Mouse (Mus musculus): ENCODE results near the gene Lpp. TPM values are rescaled to one million over a fixed set of nuclear protein-coding genes. Genes with fewer than 3 reads are reported as not detected.

Lpp gene
- polyA plus RNA-seq, 1 experiment from 2014 or later, result 65.1 TPM

- H3K4me1 ChIP-seq, result peaks cover 34% of the 10 kb centered on the region
- H3K4me3 ChIP-seq, result no peak overlapping the region
- no peaks in the 10 kb centered on the region for H3K9me3 ChIP-seq
- no peaks in the 10 kb centered on the region for H3K27me3 ChIP-seq (ENCODE audit: insufficient read depth, poor library complexity, severe bottlenecking)
- no peak overlapping the region for H3K27ac ChIP-seq
- 42% methylated on average over 6 of the region's 6 CpGs for WGBS
- DNase-seq (ENCODE audit: low spot score), result no peak
- H3K36me3 ChIP-seq, result 0 out of 2 replicates have a peak, but pooled peaks cover 11% of the 10 kb centered on the region
Measured at GRCm38 (mm10) chr16:24891453-24891852, 498.1 kb downstream of the Lpp start.

- Histone ChIP-seq H3K4me3 (no peak overlapping the region), H3K4me1 (peaks cover 21% of the 10 kb centered on the region), H3K27me3 (ENCODE audit: insufficient read depth, poor library complexity, severe bottlenecking) (no peaks in the 10 kb centered on the region), H3K36me3 (0 out of 2 replicates have a peak, but pooled peaks cover 3% of the 10 kb centered on the region), H3K27ac (no peak overlapping the region), H3K9me3 (no peaks in the 10 kb centered on the region)
- no peak for DNase-seq (ENCODE audit: low spot score)
- WGBS, result 78% methylated on average over 5 of the region's 5 CpGs
Measured at GRCm38 (mm10) chr16:24895160-24895559, 501.9 kb downstream of the Lpp start.

GRCm38 (mm10) chr16:24897641-24898040 is 504.3 kb downstream of the Lpp start:
- no peak overlapping the region for H3K27ac ChIP-seq
- WGBS, result 44% methylated on average over 3 of the region's 3 CpGs
- H3K27me3 ChIP-seq (ENCODE audit: insufficient read depth, poor library complexity, severe bottlenecking), result no peaks in the 10 kb centered on the region
- no peak for DNase-seq (ENCODE audit: low spot score)
- H3K4me3 ChIP-seq, result no peak overlapping the region
- no peaks in the 10 kb centered on the region for H3K36me3 ChIP-seq
- H3K4me1 ChIP-seq, result peaks cover 13% of the 10 kb centered on the region; the same call in 1 of the 2 replicates
- H3K9me3 ChIP-seq, result no peaks in the 10 kb centered on the region

DNA sequence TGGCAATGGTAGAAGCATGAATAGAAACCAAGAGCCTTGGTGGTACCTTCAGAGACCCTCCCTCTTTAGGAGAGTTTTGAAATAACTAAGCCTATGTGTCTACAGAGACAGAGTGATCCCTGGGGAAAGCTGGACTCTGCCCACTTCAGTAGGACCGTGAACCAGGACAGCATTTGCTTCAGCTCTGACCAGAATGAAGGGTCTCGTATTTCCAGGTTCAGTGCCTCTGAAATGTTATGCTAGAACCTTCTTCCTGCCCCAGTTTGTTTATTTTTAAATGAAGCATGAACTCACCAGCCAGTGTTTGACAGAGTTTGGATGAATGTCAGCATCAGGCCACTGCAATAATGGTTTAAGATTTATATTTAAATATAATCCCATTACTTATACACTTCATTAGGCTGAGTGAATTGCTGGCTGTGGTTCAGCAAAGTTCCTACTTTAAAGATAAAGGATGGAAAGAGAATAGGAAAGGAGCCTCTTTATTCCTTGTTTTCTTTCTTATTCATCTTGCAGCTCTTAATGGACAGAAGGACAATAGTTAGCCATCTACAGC is 507.0 kb downstream of the Lpp start:
- Histone ChIP-seq H3K27ac (no peak overlapping the region), H3K36me3 (no peaks in the 10 kb centered on the region), H3K27me3 (ENCODE audit: insufficient read depth, poor library complexity, severe bottlenecking) (no peaks in the 10 kb centered on the region), H3K4me1 (peaks cover 28% of the 10 kb centered on the region), H3K4me3 (no peak overlapping the region), H3K9me3 (no peaks in the 10 kb centered on the region)
- WGBS, result 57% methylated on average over 2 of the region's 2 CpGs
- no peak for DNase-seq (ENCODE audit: low spot score)

GRCm38 (mm10) chr16:24901139-24901859 is 508.0 kb downstream of the Lpp start:
- Histone ChIP-seq H3K27ac (no peak overlapping the region), H3K4me3 (no peak overlapping the region), H3K36me3 (no peaks in the 10 kb centered on the region), H3K4me1 (peaks cover 28% of the 10 kb centered on the region), H3K9me3 (no peaks in the 10 kb centered on the region), H3K27me3 (ENCODE audit: insufficient read depth, poor library complexity, severe bottlenecking) (no peaks in the 10 kb centered on the region)
- no peak for DNase-seq (ENCODE audit: low spot score)
- WGBS, result 72% methylated on average over 6 of the region's 6 CpGs

GRCm38 (mm10) chr16:24902111-24902510 is 508.8 kb downstream of the Lpp start:
- Histone ChIP-seq H3K36me3 (no peaks in the 10 kb centered on the region), H3K27ac (no peak overlapping the region), H3K4me3 (no peak overlapping the region), H3K9me3 (no peaks in the 10 kb centered on the region), H3K4me1 (peaks cover 28% of the 10 kb centered on the region), H3K27me3 (ENCODE audit: insufficient read depth, poor library complexity, severe bottlenecking) (no peaks in the 10 kb centered on the region)
- no peak for DNase-seq (ENCODE audit: low spot score)
- 79% methylated on average over 1 of the region's 1 CpGs for WGBS

GRCm38 (mm10) chr16:24908926-24909325 is 515.6 kb downstream of the Lpp start:
- H3K9me3 ChIP-seq, result no peaks in the 10 kb centered on the region
- no peaks in the 10 kb centered on the region for H3K27me3 ChIP-seq (ENCODE audit: insufficient read depth, poor library complexity, severe bottlenecking)
- no peak for DNase-seq (ENCODE audit: low spot score)
- no peaks in the 10 kb centered on the region for H3K36me3 ChIP-seq
- H3K4me1 ChIP-seq, result peaks cover 12% of the 10 kb centered on the region; the same call in 1 of the 2 replicates
- no peak overlapping the region for H3K27ac ChIP-seq
- H3K4me3 ChIP-seq, result no peak overlapping the region
- 83% methylated on average over 1 of the region's 1 CpGs for WGBS

- Histone ChIP-seq H3K36me3 (no peaks in the 10 kb centered on the region), H3K4me1 (peaks cover 5% of the 10 kb centered on the region; the same call in 1 of the 2 replicates), H3K27ac (no peak overlapping the region), H3K4me3 (no peak overlapping the region), H3K9me3 (no peaks in the 10 kb centered on the region), H3K27me3 (ENCODE audit: insufficient read depth, poor library complexity, severe bottlenecking) (no peaks in the 10 kb centered on the region)
- 86% methylated on average over 6 of the region's 6 CpGs for whole genome bisulfite sequencing
- no peak for DNase-seq (ENCODE audit: low spot score)
Measured at GRCm38 (mm10) chr16:24910321-24910720, 517.0 kb downstream of the Lpp start.

- Histone ChIP-seq H3K9me3 (no peaks in the 10 kb centered on the region), H3K27ac (no peak overlapping the region), H3K4me3 (no peak overlapping the region), H3K36me3 (no peaks in the 10 kb centered on the region), H3K4me1 (peaks cover 5% of the 10 kb centered on the region; the same call in 1 of the 2 replicates), H3K27me3 (ENCODE audit: insufficient read depth, poor library complexity, severe bottlenecking) (no peaks in the 10 kb centered on the region)
- no peak for DNase-seq (ENCODE audit: low spot score)
- 57% methylated on average over 3 of the region's 3 CpGs for WGBS
Measured at GRCm38 (mm10) chr16:24910834-24911233, 517.5 kb downstream of the Lpp start.

DNA sequence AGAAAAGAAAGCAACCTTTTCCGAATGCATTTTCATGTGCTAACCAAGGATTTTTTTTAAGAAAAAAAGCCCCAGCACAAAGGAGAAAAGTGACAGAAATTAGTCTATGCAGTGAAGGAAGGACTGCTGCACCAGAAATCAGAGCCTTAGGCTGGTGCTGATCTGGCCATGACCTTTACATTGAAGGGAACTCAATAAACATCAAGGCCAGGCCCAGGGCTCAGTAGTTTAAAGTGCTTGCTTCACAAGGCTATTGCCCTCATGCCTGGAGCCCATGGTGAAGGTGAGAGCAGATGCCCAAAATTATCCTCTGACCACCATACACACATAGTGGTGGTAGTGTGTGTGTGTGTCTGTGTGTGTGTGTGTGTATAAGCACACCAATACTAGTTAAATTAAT is 519.1 kb downstream of the Lpp start:
- no peaks in the 10 kb centered on the region for H3K27me3 ChIP-seq (ENCODE audit: insufficient read depth, poor library complexity, severe bottlenecking)
- H3K27ac ChIP-seq, result no peak overlapping the region
- H3K4me1 ChIP-seq, result peaks cover 5% of the 10 kb centered on the region; the same call in 1 of the 2 replicates
- no peak for DNase-seq (ENCODE audit: low spot score)
- no peaks in the 10 kb centered on the region for H3K9me3 ChIP-seq
- no peak overlapping the region for H3K4me3 ChIP-seq
- no peaks in the 10 kb centered on the region for H3K36me3 ChIP-seq
- 79% methylated on average over 1 of the region's 1 CpGs for WGBS

- Histone ChIP-seq H3K27me3 (ENCODE audit: insufficient read depth, poor library complexity, severe bottlenecking) (no peaks in the 10 kb centered on the region), H3K27ac (no peak overlapping the region), H3K9me3 (no peaks in the 10 kb centered on the region), H3K4me3 (no peak overlapping the region), H3K4me1 (peaks cover 5% of the 10 kb centered on the region; the same call in 1 of the 2 replicates), H3K36me3 (no peaks in the 10 kb centered on the region)
- DNase-seq (ENCODE audit: low spot score), result no peak
- WGBS, result 85% methylated on average over 3 of the region's 3 CpGs
Measured at GRCm38 (mm10) chr16:24913021-24913420, 519.7 kb downstream of the Lpp start.

DNA sequence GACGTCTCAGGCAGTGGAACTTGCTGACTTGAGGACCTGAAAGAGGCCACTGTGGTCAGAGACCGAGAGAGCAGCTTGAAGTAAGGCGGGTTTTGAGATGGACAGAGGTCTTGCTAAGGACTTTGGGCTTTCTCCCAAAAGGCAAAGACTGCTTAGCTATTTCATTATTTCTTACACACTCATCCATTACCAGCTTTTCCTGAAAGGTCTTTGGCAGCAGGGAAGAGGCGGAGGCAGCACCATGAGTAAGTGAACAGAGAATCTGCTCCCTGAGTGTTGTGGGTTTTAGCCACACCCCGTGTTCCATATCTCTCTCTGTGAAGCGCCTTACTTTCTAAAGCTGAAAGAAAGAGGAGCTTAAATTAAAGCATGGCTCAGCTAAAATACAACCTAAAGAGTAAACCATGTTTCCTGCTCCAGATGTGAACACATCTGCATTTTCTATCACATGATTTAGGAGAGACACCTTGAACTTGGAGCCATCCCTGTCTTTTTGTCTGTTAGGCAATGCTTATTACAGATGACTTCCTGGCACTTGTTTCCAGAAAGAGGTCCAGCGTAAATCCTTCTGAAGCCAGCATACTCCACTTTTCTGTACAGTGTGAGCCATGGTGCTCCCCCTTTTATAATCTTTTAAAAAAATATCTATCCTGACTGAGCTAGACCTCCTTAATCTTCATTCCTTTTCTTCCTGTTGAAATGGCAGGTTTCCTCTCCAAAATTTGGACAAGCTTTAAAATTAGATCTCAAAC is 520.5 kb downstream of the Lpp start:
- Histone ChIP-seq H3K27me3 (ENCODE audit: insufficient read depth, poor library complexity, severe bottlenecking) (no peaks in the 10 kb centered on the region), H3K4me1 (peaks cover 5% of the 10 kb centered on the region; the same call in 1 of the 2 replicates), H3K4me3 (no peak overlapping the region), H3K9me3 (no peaks in the 10 kb centered on the region), H3K36me3 (no peaks in the 10 kb centered on the region), H3K27ac (no peak overlapping the region)
- WGBS, result 66% methylated on average over 7 of the region's 7 CpGs
- DNase-seq (ENCODE audit: low spot score), result no peak

- no peaks in the 10 kb centered on the region for H3K36me3 ChIP-seq
- no peak for DNase-seq (ENCODE audit: low spot score)
- H3K4me3 ChIP-seq, result no peak overlapping the region
- H3K9me3 ChIP-seq, result no peaks in the 10 kb centered on the region
- H3K27me3 ChIP-seq (ENCODE audit: insufficient read depth, poor library complexity, severe bottlenecking), result no peaks in the 10 kb centered on the region
- WGBS, result 72% methylated on average over 3 of the region's 3 CpGs
- peaks cover 5% of the 10 kb centered on the region; the same call in 1 of the 2 replicates for H3K4me1 ChIP-seq
- no peak overlapping the region for H3K27ac ChIP-seq
Measured at GRCm38 (mm10) chr16:24914393-24914751, 521.1 kb downstream of the Lpp start.
